Mouse (Mus musculus) heart, embryonic 16.5 days (tissue): ENCODE data around the gene Syngr1. TPM values are rescaled to one million over a fixed set of nuclear protein-coding genes. Genes with fewer than 3 reads are reported as not detected.
A peak's percentile ranks its signal among the peaks of the same experiment; 100 is the strongest.

Experiments used
- ATAC-seq: fragments of 200-750 bp; cut with Nextera tagmentation; replicated peaks from 2 replicates; pipeline ENCODE4 v1.8.0; 2017; ENCODE audit warnings: moderate number of reproducible peaks; ENCODE audit not compliant: insufficient read depth, low FRiP score; ENCODE audit errors: extremely low read depth
- H3K27ac ChIP-seq: fragments of 300-500 bp; sonication (generic); 2 replicates; pipeline ENCODE4 v1.5.1; 2014; ENCODE audit warnings: mild to moderate bottlenecking, low read length, control low read depth, moderate library complexity
- H3K27me3 ChIP-seq: fragments of 300-500 bp; sonication (generic); 2 replicates; pipeline ENCODE4 v1.6.1; 2014; ENCODE audit warnings: low read length, mixed read lengths; ENCODE audit not compliant: control insufficient read depth, insufficient read depth
- H3K36me3 ChIP-seq: fragments of 300-500 bp; sonication (generic); 2 replicates; pipeline ENCODE4 v1.6.1; 2014; ENCODE audit not compliant: control insufficient read depth, insufficient read depth
- H3K4me1 ChIP-seq: fragments of 300-500 bp; sonication (generic); 2 replicates; pipeline ENCODE4 v1.6.1; 2014; ENCODE audit warnings: low read length, mixed read lengths; ENCODE audit not compliant: control insufficient read depth, insufficient read depth
- H3K4me2 ChIP-seq: fragments of 300-500 bp; sonication (generic); 2 replicates; pipeline ENCODE4 v1.6.1; 2014; ENCODE audit warnings: low read depth, mild to moderate bottlenecking, control low read depth, low read length
- H3K4me3 ChIP-seq: fragments of 300-500 bp; sonication (generic); 2 replicates; pipeline ENCODE4 v1.5.1; 2014; ENCODE audit warnings: mild to moderate bottlenecking, control low read depth, low read length
- H3K9ac ChIP-seq: fragments of 300-500 bp; sonication (generic); 2 replicates; pipeline ENCODE4 v1.6.1; 2014; ENCODE audit warnings: low read length, control low read depth
- H3K9me3 ChIP-seq: fragments of 300-500 bp; sonication (generic); replicated peaks from 2 replicates; pipeline ENCODE4 v1.6.1; 2016; ENCODE audit warnings: low read length; ENCODE audit not compliant: control insufficient read depth
- WGBS: fragments of 180-500 bp; shearing (Covaris S2); extraction: QIAGEN DNeasy Blood & Tissue Kit; methylation state at CpG from one replicate; pipeline ENCODE4 v1.1.7; 2014; 5-methylcytosine and 5-hydroxymethylcytosine counted together
- polyA plus RNA-seq: library from polyadenylated mRNA; unstranded; fragments of >200 nt; fragmentation: Nextera tagmentation; extraction: Ambion mirVana; gene quantifications from 2 replicates; pipeline ENCODE4 v1.2.1, GENCODE M21; 2015

Syngr1 gene
- polyA plus RNA-seq, 1 experiment from 2014 or later: 61.2 TPM

DNA sequence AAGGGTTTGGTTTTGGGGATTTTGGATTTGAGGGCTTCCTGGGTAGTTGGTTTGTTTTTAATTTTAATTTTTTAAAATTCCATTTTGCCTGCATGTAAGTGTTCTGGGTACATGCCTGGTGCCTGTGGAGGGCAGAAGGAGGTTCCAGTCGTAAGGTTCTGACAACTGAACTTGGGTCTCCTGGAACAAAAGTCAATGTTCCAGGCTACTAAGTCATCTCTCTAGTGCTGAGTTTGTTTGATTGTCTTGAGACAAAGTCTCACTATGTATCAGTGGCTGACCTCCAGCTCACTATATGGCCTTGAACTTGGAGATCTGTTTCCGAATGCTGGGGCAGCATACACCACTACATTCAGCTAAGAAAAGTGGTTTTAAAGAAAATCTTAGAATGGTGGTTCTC lies 44.4 kb downstream of the Syngr1 start:
- H3K27me3 ChIP-seq: no peaks in the 10 kb centered on the region
- H3K9ac ChIP-seq: no peak overlapping the region
- WGBS: 87% methylated on average over 2 of the region's 2 CpGs
- no peak overlapping the region for H3K4me3 ChIP-seq
- 0 out of 2 replicates have a peak, but pooled peaks cover 2% of the 10 kb centered on the region for H3K36me3 ChIP-seq
- H3K4me1 ChIP-seq: peaks cover 44% of the 10 kb centered on the region
- H3K4me2 ChIP-seq: no peak overlapping the region
- peak overlapping the region; percentile 100 for H3K27ac ChIP-seq
- ATAC-seq: no peak
- H3K9me3 ChIP-seq: no peaks in the 10 kb centered on the region

DNA sequence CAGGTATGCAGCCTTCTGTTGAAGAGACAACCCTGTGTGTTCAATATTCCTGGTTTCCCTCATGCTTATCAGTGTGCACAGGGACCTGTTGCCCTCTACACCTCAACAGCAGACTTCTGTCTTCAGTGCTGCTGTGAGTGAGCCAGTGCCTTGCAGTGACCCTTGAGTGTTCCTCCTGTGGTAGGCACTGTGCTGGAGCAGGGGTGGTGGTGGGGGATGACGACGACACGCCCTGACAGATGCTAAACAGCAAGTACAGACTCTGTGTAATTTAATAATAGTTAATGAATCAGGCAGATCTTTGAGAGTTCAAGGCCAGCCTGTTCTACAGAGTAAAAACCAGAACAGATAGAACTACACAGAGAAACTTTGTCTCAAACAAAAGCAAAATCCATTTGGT lies 45.5 kb downstream of the Syngr1 start:
- Histone ChIP-seq H3K9me3 (no peaks in the 10 kb centered on the region), H3K36me3 (peaks cover 6% of the 10 kb centered on the region), H3K4me1 (peaks cover 47% of the 10 kb centered on the region), H3K4me3 (no peak overlapping the region), H3K27ac (no peak overlapping the region), H3K27me3 (no peaks in the 10 kb centered on the region), H3K9ac (no peak overlapping the region), H3K4me2 (no peak overlapping the region)
- no peak for ATAC-seq
- WGBS: 83% methylated on average over 3 of the region's 3 CpGs

DNA sequence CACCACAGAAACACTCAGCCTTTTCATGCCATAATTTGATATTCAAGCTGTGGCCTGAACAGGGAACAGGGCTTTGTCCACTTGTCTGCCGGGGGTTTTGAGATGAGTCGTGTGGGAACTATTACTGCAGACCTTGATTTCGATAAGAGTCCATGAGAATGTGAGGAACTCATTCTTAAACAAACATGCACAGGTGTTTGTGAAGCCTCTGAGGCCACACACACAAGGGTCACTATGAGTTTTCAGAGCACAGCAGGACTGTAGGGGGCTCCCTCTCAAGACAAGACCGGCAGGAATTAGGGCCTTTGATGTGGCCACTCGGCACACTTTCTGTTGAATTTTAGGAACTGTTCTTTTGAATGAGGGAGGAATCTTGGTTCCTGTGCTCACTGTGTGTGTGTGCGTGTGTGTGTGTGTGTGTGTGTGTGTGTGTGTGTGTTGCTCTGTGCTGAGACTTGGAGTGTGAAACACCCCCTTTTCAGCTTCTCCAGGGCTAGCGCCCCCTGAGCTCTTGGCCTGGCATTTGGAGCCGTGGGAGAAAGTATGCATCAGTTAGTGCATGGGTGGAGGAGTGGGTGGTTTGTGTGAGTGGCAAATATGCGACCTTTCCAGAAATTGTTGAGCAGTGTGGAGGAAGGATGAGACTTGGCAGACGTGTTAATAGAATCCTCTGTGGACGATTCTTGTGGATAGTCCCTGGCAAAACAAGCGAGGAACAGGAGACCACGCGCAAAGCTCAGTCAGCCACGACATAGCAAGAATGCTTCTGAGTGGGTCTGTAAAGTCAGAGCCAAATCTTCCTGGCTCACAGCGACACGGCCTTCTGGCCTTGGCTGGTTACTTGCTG lies 47.0 kb downstream of the Syngr1 start:
- H3K9ac ChIP-seq: no peak overlapping the region; the same call in 1 of the 2 replicates
- peaks cover 15% of the 10 kb centered on the region for H3K36me3 ChIP-seq
- no peaks in the 10 kb centered on the region for H3K27me3 ChIP-seq
- peaks cover 47% of the 10 kb centered on the region for H3K4me1 ChIP-seq
- H3K27ac ChIP-seq: peak overlapping the region; percentile 74
- no peak overlapping the region for H3K4me3 ChIP-seq
- 52% methylated on average over 17 of the region's 17 CpGs for WGBS
- no peak overlapping the region for H3K4me2 ChIP-seq
- peaks cover 4% of the 10 kb centered on the region for H3K9me3 ChIP-seq
- ATAC-seq: no peak

- no peak overlapping the region for H3K4me3 ChIP-seq
- no peak for ATAC-seq
- peaks cover 38% of the 10 kb centered on the region for H3K4me1 ChIP-seq
- H3K27ac ChIP-seq: no peak overlapping the region
- H3K27me3 ChIP-seq: no peaks in the 10 kb centered on the region
- no peak overlapping the region for H3K9ac ChIP-seq
- 88% methylated on average over 2 of the region's 2 CpGs for WGBS
- H3K4me2 ChIP-seq: no peak overlapping the region
- peaks cover 4% of the 10 kb centered on the region for H3K9me3 ChIP-seq
- peaks cover 28% of the 10 kb centered on the region for H3K36me3 ChIP-seq
These were observed 49.2 kb downstream of the Syngr1 start for GRCm38 (mm10) chr15:80140302-80140701.

DNA sequence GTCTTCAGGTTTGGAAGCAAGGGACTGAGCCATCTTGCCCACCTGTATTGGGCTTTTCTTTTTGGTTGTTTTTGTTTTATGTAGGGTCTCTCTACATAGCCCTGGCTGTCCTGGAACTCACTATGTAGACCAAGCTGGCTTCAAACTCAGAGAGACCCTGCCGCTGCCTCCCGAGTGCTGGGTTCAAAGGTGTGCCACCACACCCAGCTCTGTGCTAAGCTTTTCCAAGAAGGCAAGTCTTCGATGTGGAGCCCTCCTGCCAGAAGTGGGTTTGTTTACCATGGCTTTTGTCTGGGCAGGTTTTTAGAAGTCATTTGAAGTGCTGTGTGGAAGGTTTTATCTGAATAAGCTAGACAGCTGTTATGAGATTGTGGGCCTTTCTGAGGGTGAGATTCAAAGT lies 49.7 kb downstream of the Syngr1 start:
- no peak for ATAC-seq
- no peak overlapping the region for H3K27ac ChIP-seq
- H3K36me3 ChIP-seq: peaks cover 28% of the 10 kb centered on the region
- WGBS: 82% methylated on average over 3 of the region's 3 CpGs
- no peak overlapping the region for H3K9ac ChIP-seq
- peaks cover 4% of the 10 kb centered on the region for H3K9me3 ChIP-seq
- H3K4me1 ChIP-seq: peaks cover 39% of the 10 kb centered on the region
- no peak overlapping the region for H3K4me3 ChIP-seq
- H3K4me2 ChIP-seq: no peak overlapping the region
- no peaks in the 10 kb centered on the region for H3K27me3 ChIP-seq

DNA sequence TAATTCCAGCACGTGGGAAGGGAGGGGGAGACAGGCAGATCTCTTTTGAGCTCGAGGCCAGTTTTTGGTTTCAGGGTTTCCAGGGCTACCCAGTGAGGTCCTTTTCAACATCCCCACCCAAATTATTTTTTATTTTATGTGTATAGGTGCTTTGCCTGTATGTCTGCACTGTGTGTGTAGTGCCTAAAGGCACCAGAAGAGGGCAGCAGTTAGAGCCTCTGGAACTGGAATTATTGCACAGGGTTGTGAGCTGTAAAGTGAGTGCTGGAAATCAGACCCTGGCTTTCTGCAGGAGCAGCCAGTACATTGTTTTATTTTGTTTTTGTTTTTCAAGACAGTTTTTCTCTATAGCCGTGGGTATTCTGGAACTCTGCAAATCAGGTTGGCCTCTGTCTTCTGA lies 51.0 kb downstream of the Syngr1 start:
- no peak for ATAC-seq
- Histone ChIP-seq H3K4me3 (no peak overlapping the region), H3K27me3 (no peaks in the 10 kb centered on the region), H3K9ac (no peak overlapping the region), H3K4me2 (no peak overlapping the region), H3K27ac (no peak overlapping the region), H3K4me1 (peaks cover 43% of the 10 kb centered on the region), H3K9me3 (peaks cover 4% of the 10 kb centered on the region), H3K36me3 (peaks cover 28% of the 10 kb centered on the region)
- WGBS: 96% methylated on average over 3 of the region's 3 CpGs

DNA sequence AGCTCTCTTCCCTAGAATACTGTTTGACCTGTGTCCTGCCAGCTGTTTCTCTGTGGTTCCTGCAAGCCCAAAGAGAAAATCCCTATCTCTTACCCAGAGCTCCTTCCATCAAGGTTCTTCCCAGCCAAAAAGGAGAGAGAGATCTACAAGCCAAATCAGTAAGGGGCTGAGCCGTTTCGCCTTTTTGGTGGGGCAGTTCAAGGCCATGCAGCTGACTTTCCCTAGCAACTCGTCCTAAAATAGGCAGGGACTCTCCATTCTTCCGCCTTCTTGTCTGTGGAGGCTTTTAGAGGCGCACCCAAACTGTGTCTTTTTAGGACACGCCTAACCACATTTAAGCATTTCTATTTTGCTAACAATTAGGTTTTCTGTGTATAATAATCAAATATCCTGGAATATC lies 52.6 kb downstream of the Syngr1 start:
- ATAC-seq: no peak
- Histone ChIP-seq H3K4me3 (no peak overlapping the region), H3K27me3 (no peaks in the 10 kb centered on the region), H3K27ac (no peak overlapping the region), H3K36me3 (peaks cover 28% of the 10 kb centered on the region), H3K9me3 (peaks cover 4% of the 10 kb centered on the region), H3K4me1 (peaks cover 40% of the 10 kb centered on the region), H3K4me2 (no peak overlapping the region), H3K9ac (no peak overlapping the region)
- WGBS: 81% methylated on average over 6 of the region's 6 CpGs

DNA sequence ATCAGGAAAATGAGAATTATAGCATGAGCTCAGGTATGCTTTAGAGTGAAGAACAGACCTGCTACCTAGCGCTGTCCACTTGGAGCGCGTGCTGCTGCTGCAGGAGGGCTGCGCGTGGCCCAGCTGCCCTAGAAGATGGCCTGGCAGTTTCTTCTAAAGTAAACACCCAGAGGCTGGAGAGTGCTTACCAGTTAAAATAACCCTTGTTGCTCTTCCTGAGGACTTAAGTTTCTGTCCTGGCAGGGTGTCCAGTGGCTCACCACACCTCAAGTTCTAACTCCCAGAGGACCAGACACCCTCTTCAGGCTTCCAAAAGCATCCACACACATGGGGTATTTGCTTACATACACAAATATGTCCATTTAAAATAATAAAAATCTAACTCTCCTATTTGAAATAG lies 54.3 kb downstream of the Syngr1 start:
- no peak for ATAC-seq
- H3K9ac ChIP-seq: no peak overlapping the region
- H3K27me3 ChIP-seq: no peaks in the 10 kb centered on the region
- H3K36me3 ChIP-seq: peaks cover 30% of the 10 kb centered on the region
- WGBS: 88% methylated on average over 5 of the region's 5 CpGs
- H3K4me3 ChIP-seq: no peak overlapping the region
- H3K4me1 ChIP-seq: peaks cover 31% of the 10 kb centered on the region
- no peak overlapping the region for H3K27ac ChIP-seq
- no peak overlapping the region for H3K4me2 ChIP-seq
- peaks cover 4% of the 10 kb centered on the region for H3K9me3 ChIP-seq

DNA sequence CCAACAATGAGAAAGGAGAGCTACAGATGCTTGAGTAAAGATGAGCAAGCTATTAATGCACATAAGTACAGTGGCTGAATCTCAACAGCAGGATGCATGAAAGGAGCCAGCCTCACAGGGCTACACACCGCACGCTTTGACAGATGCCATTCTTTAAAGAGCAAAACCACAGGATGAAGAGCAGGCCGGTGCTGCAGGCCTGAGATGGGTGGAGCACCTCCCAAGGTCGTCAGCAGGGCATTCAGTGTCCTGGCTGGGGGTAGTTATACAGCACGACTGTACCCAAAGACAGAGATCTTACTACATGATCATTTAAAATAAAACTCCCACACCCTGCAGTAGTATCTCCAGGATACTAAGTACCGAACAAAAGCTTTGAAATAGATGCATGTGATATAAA lies 55.0 kb downstream of the Syngr1 start:
- Histone ChIP-seq H3K4me1 (peaks cover 28% of the 10 kb centered on the region), H3K9me3 (peaks cover 4% of the 10 kb centered on the region), H3K4me3 (no peak overlapping the region), H3K27ac (peak overlapping the region; percentile 32; the same call in 1 of the 2 replicates), H3K27me3 (no peaks in the 10 kb centered on the region), H3K36me3 (peaks cover 31% of the 10 kb centered on the region), H3K4me2 (no peak overlapping the region), H3K9ac (peak overlapping the region; percentile 44; the same call in 1 of the 2 replicates)
- ATAC-seq: no peak
- WGBS: 41% methylated on average over 6 of the region's 6 CpGs
